Mouse (Mus musculus): Measurements from ENCODE around the gene Clec11a. TPM values are rescaled to one million over a fixed set of nuclear protein-coding genes. Genes with fewer than 3 reads are reported as not detected.

The Clec11a gene
- total and polyA plus RNA-seq, 2 experiments from 2014 or later: 3.2 to 3.5 TPM

DNA sequence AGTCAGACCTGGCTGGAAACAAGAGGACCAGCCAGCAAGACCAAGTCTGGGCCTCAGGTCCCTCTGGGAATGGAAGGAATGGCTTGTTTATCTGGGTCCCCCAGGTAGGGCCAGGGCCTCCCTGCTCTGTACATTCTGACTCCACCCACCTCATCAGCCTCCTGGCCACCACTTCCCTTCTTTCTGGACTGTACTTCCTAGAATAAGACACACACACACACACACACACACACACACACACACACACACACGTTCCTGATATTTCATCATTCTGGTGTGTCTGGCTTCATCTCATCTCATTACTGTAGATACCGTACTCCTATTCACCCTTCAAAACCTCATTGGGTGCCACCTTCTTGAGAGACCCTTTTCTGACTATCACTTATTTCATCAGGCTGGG is 37.3 kb downstream of the Clec11a start:
- no peak for TF ChIP-seq CTCF (IDR thresholded peaks at IDR 0.05)
- H3K27ac ChIP-seq (ENCODE audit: low read depth, low read length): no peak overlapping the region
- H3K27me3 ChIP-seq (ENCODE audit: insufficient read depth, low read length): 0 out of 2 replicates have a peak, but pooled peaks cover 3% of the 10 kb centered on the region
- ATAC-seq (ENCODE audit: low FRiP score): no peak
- no peaks in the 10 kb centered on the region for H3K36me3 ChIP-seq (ENCODE audit: insufficient read depth, low read length)
- H3K4me3 ChIP-seq (ENCODE audit: low read depth, low read length): no peak overlapping the region
- 88% methylated on average over 2 of the region's 2 CpGs for WGBS
- DNase-seq (ENCODE audit: low spot score): no peak
- no peak overlapping the region for H3K4me2 ChIP-seq (ENCODE audit: low read depth, low read length, poor library complexity, severe bottlenecking)
- no peaks in the 10 kb centered on the region for H3K4me1 ChIP-seq (ENCODE audit: insufficient read depth, low read length)
- no peaks in the 10 kb centered on the region for H3K9me3 ChIP-seq (ENCODE audit: low read length)
- H3K9ac ChIP-seq (replicated peaks; ENCODE audit: low read length, poor library complexity, severe bottlenecking): no peak overlapping the region

DNA sequence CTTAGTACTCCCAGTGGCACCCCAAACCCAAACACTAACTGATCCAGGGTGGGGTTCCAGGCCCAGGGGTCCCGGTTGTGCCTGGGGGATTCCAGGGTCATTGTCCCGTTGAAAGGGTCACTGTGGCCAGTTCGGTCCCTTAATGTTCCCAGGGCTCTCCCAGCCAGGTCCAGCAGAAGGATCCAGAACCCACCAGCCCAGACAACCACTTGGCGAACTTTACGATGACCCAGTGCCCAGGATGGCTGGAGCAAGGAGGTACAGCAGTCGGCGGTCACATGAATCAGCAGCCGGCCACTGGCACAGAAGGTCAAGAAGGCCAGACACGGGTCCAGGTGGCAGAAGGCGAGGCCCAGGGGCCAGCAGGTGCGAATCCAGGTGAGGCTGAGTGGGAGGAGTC is 38.6 kb downstream of the Clec11a start:
- Histone ChIP-seq H3K27me3 (ENCODE audit: insufficient read depth, low read length) (no peaks in the 10 kb centered on the region), H3K4me2 (ENCODE audit: low read depth, low read length, poor library complexity, severe bottlenecking) (no peak overlapping the region), H3K9ac (replicated peaks; ENCODE audit: low read length, poor library complexity, severe bottlenecking) (no peak overlapping the region), H3K9me3 (ENCODE audit: low read length) (no peaks in the 10 kb centered on the region), H3K27ac (ENCODE audit: low read depth, low read length) (no peak overlapping the region), H3K4me1 (ENCODE audit: insufficient read depth, low read length) (no peaks in the 10 kb centered on the region; the same call in 1 of the 2 replicates), H3K36me3 (ENCODE audit: insufficient read depth, low read length) (no peaks in the 10 kb centered on the region), H3K4me3 (ENCODE audit: low read depth, low read length) (no peak overlapping the region)
- ATAC-seq (ENCODE audit: low FRiP score) (no peak), DNase-seq (ENCODE audit: low spot score) (no peak)
- no peak for TF ChIP-seq CTCF (IDR thresholded peaks at IDR 0.05)
- WGBS: 80% methylated on average over 11 of the region's 11 CpGs

DNA sequence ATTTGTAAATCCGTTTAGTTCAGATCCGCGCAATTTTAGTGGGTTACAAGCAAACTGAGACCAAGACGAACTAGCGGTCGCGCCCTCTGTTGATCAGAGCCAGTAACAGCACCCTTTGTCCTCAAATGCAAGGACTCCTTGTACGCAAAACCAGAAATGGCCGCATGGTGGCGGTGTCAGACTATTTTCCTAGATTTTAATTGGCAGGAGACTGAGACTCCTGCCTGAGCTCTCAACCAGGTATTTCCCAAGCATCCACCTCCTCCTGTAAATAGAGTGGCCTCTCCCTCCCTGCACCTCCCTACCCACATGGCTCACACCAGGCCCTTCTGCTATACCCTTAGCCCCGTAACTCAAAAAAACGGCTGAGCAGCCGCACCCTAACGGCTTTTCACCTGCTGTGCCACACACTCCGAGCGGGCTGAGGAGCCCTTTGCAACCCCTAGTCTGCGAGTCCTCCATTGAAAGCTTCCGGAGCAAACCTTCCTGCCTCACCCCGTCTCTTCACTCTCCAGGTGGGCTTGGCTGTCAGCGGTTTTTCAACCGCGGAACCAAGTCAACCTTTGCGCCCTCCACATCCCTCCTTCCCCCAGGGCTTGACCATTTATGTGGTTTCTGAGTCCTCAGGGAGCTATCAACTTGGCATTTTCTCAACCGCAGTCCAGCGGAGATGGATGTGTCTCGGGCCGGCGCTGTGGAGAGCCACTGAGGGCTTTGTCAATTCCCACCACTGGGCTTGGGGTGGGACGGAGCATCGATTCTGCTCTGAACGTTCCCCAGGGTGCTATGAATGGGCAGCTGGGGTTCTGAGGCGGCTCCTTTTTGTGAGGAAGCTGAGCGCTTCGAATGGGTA is 43.7 kb downstream of the Clec11a start:
- DNase-seq (ENCODE audit: low spot score): peak; percentile 98

DNA sequence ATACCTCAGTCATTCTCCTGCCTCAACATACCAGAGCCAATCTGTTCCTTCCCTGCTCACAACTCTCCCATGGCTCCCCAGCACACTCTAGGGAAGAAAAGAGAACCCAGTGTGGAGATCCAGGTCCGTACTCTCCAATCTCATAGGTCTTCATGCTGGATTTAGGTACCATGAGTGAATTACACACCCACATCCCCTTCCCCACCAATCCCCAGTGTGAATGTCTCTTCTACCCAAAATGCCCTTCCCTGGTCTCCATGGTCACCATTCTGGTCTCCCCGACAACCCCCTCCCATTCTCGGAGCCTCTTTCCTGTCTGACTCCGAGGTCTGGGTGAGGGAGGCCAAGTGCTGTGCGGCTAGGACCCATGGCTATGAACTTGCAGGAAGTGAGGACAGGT is 45.6 kb downstream of the Clec11a start, which contains the start of gene Gm15517:
Gene Gm15517 (plus strand): TSS at position 301 of the 400 bp plus-strand sequence.
- H3K9ac ChIP-seq (replicated peaks; ENCODE audit: low read length, poor library complexity, severe bottlenecking): no peak within 1 kb of the TSS
- no peak within 1 kb of the TSS for H3K27ac ChIP-seq (ENCODE audit: low read depth, low read length)
- no peak for TF ChIP-seq CTCF (IDR thresholded peaks at IDR 0.05)
- no peak for ATAC-seq (ENCODE audit: low FRiP score)
- no peaks in the 10 kb centered on the region for H3K27me3 ChIP-seq (ENCODE audit: insufficient read depth, low read length)
- no peaks in the 10 kb centered on the region; the same call in 1 of the 2 replicates for H3K4me1 ChIP-seq (ENCODE audit: insufficient read depth, low read length)
- H3K36me3 ChIP-seq (ENCODE audit: insufficient read depth, low read length): no peaks in the 10 kb centered on the region
- no peak within 1 kb of the TSS for H3K4me2 ChIP-seq (ENCODE audit: low read depth, low read length, poor library complexity, severe bottlenecking)
- H3K4me3 ChIP-seq (ENCODE audit: low read depth, low read length): no peak within 1 kb of the TSS
- no peaks in the 10 kb centered on the region for H3K9me3 ChIP-seq (ENCODE audit: low read length)
- no peak for DNase-seq (ENCODE audit: low spot score)
- WGBS: 37% methylated on average over 5 of the region's 5 CpGs

More for the DNA sequence above, 43.7 kb downstream of the Clec11a start:
- Histone ChIP-seq H3K36me3 (ENCODE audit: insufficient read depth, low read length) (no peaks in the 10 kb centered on the region), H3K27ac (ENCODE audit: low read depth, low read length) (peak overlapping the region; percentile 57), H3K4me1 (ENCODE audit: insufficient read depth, low read length) (no peaks in the 10 kb centered on the region; the same call in 1 of the 2 replicates), H3K4me2 (ENCODE audit: low read depth, low read length, poor library complexity, severe bottlenecking) (peak overlapping the region; percentile 67), H3K9ac (replicated peaks; ENCODE audit: low read length, poor library complexity, severe bottlenecking) (peak overlapping the region; percentile 55), H3K4me3 (ENCODE audit: low read depth, low read length) (peak overlapping the region; percentile 36), H3K27me3 (ENCODE audit: insufficient read depth, low read length) (no peaks in the 10 kb centered on the region), H3K9me3 (ENCODE audit: low read length) (no peaks in the 10 kb centered on the region)
- WGBS: 1% methylated on average over 34 of the region's 34 CpGs
- peak; percentile 99 for TF ChIP-seq CTCF (IDR thresholded peaks at IDR 0.05)
- peak; percentile 87 for ATAC-seq (ENCODE audit: low FRiP score)

DNA sequence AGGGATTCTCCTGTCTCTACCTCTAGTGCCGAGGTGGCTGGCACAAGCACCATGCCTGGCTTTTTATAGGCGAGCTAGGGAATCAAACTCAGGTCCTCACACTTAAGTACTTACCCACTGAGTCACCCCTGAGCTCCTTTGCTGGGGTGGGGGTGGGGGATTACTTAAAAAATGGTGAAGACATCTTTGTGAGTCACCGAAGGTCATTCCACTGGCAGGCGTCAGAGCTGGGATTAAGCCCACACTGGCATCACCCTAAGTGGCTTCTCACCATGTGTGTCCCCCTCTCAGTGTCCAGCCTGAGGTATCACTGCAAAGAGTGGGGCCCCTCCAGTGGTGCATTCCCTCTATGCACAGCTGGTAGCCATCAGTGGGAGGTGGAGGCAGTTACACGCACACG is 46.3 kb downstream of the Clec11a start:
- H3K36me3 ChIP-seq (ENCODE audit: insufficient read depth, low read length): no peaks in the 10 kb centered on the region
- DNase-seq (ENCODE audit: low spot score) (no peak), ATAC-seq (ENCODE audit: low FRiP score) (no peak)
- no peak overlapping the region for H3K4me3 ChIP-seq (ENCODE audit: low read depth, low read length)
- H3K4me1 ChIP-seq (ENCODE audit: insufficient read depth, low read length): no peaks in the 10 kb centered on the region; the same call in 1 of the 2 replicates
- no peak overlapping the region for H3K4me2 ChIP-seq (ENCODE audit: low read depth, low read length, poor library complexity, severe bottlenecking)
- no peak for TF ChIP-seq CTCF (IDR thresholded peaks at IDR 0.05)
- no peak overlapping the region for H3K9ac ChIP-seq (replicated peaks; ENCODE audit: low read length, poor library complexity, severe bottlenecking)
- no peaks in the 10 kb centered on the region for H3K9me3 ChIP-seq (ENCODE audit: low read length)
- H3K27ac ChIP-seq (ENCODE audit: low read depth, low read length): no peak overlapping the region
- WGBS: 71% methylated on average over 6 of the region's 6 CpGs
- no peaks in the 10 kb centered on the region for H3K27me3 ChIP-seq (ENCODE audit: insufficient read depth, low read length)

DNA sequence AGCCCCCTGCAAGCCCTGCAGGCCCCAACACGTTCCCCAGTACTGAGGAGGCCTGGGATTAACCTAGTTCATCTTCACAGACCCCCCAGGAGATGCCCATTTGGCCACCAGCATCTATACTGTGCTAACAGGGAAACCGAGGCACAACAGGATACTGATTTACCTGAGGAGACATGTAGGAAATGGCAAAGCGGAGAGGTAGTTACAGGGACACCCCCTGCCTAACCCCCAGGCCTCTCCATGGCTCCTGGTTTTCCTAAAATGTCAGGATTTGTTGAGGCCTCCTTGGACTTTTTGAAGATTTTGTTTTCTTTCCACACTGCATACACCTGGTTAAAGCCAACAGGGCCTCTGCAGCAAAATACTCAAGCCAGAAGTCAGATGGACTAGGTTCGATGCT is 49.4 kb downstream of the Clec11a start, which contains the start of gene Acp4:
Gene Acp4 (minus strand): TSS at position 101 of the 400 bp plus-strand sequence.
- no peak for ATAC-seq (ENCODE audit: low FRiP score)
- no peak for TF ChIP-seq CTCF (IDR thresholded peaks at IDR 0.05)
- 83% methylated on average over 4 of the region's 4 CpGs for WGBS

More for the DNA sequence above, 49.4 kb downstream of the Clec11a start, which contains the start of gene Acp4:
- Histone ChIP-seq H3K27me3 (ENCODE audit: insufficient read depth, low read length) (no peaks in the 10 kb centered on the region), H3K9ac (replicated peaks; ENCODE audit: low read length, poor library complexity, severe bottlenecking) (no peak within 1 kb of the TSS), H3K9me3 (ENCODE audit: low read length) (no peaks in the 10 kb centered on the region), H3K36me3 (ENCODE audit: insufficient read depth, low read length) (peaks cover 9% of the 10 kb centered on the region), H3K4me1 (ENCODE audit: insufficient read depth, low read length) (no peaks in the 10 kb centered on the region), H3K27ac (ENCODE audit: low read depth, low read length) (no peak within 1 kb of the TSS), H3K4me3 (ENCODE audit: low read depth, low read length) (no peak within 1 kb of the TSS), H3K4me2 (ENCODE audit: low read depth, low read length, poor library complexity, severe bottlenecking) (no peak within 1 kb of the TSS)
- DNase-seq (ENCODE audit: low spot score): no peak
